Mouse (Mus musculus) heart, embryonic 10.5 days (tissue): ENCODE results near the gene Fzd7. TPM values are rescaled to one million over a fixed set of nuclear protein-coding genes. Genes with fewer than 3 reads are reported as not detected.
A peak's percentile ranks its signal among the peaks of the same experiment; 100 is the strongest.

Experiments
- DNase-seq: peaks from one replicate; pipeline ENCODE4 v3.0.0-alpha.2; 2017; ENCODE audit warnings: low spot score
- H3K27ac ChIP-seq: fragments of 300-500 bp; sonication (generic); 2 replicates; pipeline ENCODE4 v1.5.1; 2016; ENCODE audit warnings: mild to moderate bottlenecking
- H3K27me3 ChIP-seq: fragments of 300-500 bp; sonication (generic); 2 replicates; pipeline ENCODE4 v1.6.1; 2016; ENCODE audit warnings: mild to moderate bottlenecking; ENCODE audit not compliant: poor library complexity, insufficient read depth, severe bottlenecking
- H3K36me3 ChIP-seq: fragments of 300-500 bp; sonication (generic); 2 replicates; pipeline ENCODE4 v1.6.1; 2016; ENCODE audit warnings: mild to moderate bottlenecking, moderate library complexity
- H3K4me1 ChIP-seq: fragments of 300-500 bp; sonication (generic); 2 replicates; pipeline ENCODE4 v1.6.1; 2016; ENCODE audit warnings: mild to moderate bottlenecking
- H3K4me3 ChIP-seq: fragments of 300-500 bp; sonication (generic); 2 replicates; pipeline ENCODE4 v1.5.1; 2016; ENCODE audit warnings: mild to moderate bottlenecking, moderate library complexity
- H3K9me3 ChIP-seq: fragments of 300-500 bp; sonication (generic); 2 replicates; pipeline ENCODE4 v1.6.1; 2016; ENCODE audit warnings: mild to moderate bottlenecking, moderate library complexity
- WGBS: fragments of 180-500 bp; shearing (Covaris S2); methylation state at CpG from one replicate; pipeline ENCODE4 v1.1.7; 2016; 5-methylcytosine and 5-hydroxymethylcytosine counted together
- polyA plus RNA-seq: library from polyadenylated mRNA; unstranded; fragments of >200 nt; fragmentation: Nextera tagmentation; extraction: Ambion mirVana; gene quantifications from 2 replicates; pipeline ENCODE4 v1.2.1, GENCODE M21; 2016

The Fzd7 gene
- polyA plus RNA-seq, 1 experiment from 2014 or later: 13.0 TPM

DNA sequence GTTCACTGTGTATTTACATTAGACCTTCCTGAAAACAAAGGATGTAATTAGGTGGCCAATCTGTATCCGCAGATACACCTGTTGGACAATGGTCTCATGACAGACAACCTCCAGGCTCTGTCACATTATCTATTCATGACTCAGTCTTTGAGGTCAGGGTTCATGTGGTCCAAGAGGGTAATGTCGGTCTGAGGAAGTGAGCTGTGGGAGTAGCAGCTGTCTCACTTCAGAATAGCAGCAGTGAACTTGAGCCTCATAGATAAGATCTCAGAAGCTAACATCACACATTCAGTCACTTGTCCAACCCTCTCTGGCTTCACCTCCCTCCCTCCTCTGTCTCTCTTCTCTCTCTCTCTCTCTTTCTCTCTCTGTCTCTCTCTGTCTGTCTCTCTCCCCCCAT lies 6.6 kb upstream of the Fzd7 start:
- DNase-seq: no peak
- H3K36me3 ChIP-seq: no peaks in the 10 kb centered on the region
- H3K27me3 ChIP-seq: peaks cover 39% of the 10 kb centered on the region; the same call in 1 of the 2 replicates
- H3K4me3 ChIP-seq: no peak overlapping the region
- H3K9me3 ChIP-seq: no peaks in the 10 kb centered on the region
- no peak overlapping the region for H3K27ac ChIP-seq
- H3K4me1 ChIP-seq: peaks cover 32% of the 10 kb centered on the region
- 22% methylated on average over 2 of the region's 2 CpGs for WGBS

DNA sequence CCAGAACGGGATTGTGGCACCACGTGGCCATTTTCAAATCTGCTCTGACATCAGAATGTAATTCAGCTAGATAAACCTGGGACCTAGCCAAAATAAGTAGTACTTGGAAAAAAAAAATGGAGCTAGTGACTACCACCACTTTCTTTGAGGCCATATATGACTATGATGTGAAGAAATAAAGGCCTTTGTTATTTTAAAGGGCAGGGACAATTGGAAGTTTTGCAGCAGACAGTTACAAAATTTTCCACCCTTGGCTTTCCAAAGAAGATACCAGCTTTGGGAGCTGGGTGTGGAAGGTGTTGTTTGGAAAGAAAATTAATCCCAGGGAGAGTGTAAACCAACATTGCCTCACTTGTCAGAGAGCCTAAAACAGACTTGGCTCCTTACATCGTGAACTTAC lies 3.3 kb upstream of the Fzd7 start:
- H3K27ac ChIP-seq: no peak overlapping the region
- peaks cover 35% of the 10 kb centered on the region for H3K27me3 ChIP-seq
- H3K4me1 ChIP-seq: peaks cover 24% of the 10 kb centered on the region
- DNase-seq: no peak
- no peaks in the 10 kb centered on the region for H3K36me3 ChIP-seq
- WGBS: 69% methylated on average over 3 of the region's 3 CpGs
- no peaks in the 10 kb centered on the region for H3K9me3 ChIP-seq
- no peak overlapping the region for H3K4me3 ChIP-seq

DNA sequence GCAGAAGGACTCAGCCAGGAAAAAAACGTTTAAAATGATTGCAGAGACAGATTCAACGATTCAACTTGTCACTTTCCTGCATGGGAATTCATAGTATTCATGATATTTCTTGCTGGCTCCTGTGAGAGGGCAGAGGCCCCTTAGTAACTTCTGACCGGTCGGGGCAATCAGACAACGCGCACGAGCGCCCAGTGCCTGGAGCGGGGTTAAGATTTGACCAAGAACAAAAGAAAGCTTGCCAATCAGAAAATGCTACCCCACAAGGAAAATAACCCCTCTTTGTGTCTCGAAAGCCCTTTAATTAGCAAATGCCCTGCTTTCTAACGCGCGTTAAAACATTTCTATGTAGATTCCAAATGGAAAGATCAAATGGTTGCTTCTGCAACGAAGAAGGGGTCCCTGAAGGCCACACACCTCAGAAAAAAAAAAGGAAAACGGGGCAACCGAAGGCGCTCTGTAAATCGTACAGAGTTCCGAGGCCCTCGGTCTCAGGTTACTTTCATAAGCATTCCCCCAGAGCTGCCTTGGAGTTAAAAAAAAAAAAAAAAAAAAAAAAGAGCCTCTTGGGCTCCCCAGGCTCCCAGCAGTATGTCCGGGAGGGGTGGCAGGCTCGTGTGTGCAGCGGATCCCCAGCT lies 1.3 kb upstream of the Fzd7 start:
- H3K27ac ChIP-seq: peak overlapping the region; percentile 92
- no peaks in the 10 kb centered on the region for H3K9me3 ChIP-seq
- H3K4me1 ChIP-seq: peaks cover 25% of the 10 kb centered on the region
- H3K4me3 ChIP-seq: peak overlapping the region; percentile 81
- peaks cover 33% of the 10 kb centered on the region for H3K27me3 ChIP-seq
- DNase-seq: no peak
- no peaks in the 10 kb centered on the region for H3K36me3 ChIP-seq
- 2% methylated on average over 23 of the region's 23 CpGs for WGBS

- peak overlapping the region; percentile 81 for H3K4me3 ChIP-seq
- H3K27me3 ChIP-seq: peaks cover 27% of the 10 kb centered on the region
- H3K4me1 ChIP-seq: peaks cover 25% of the 10 kb centered on the region
- no peaks in the 10 kb centered on the region for H3K9me3 ChIP-seq
- no peaks in the 10 kb centered on the region for H3K36me3 ChIP-seq
- H3K27ac ChIP-seq: peak overlapping the region; percentile 92
- DNase-seq: peak; percentile 99
- under 1% methylated on average over 57 of the region's 57 CpGs for WGBS
These were observed 550 bp upstream of the Fzd7 start for GRCm38 (mm10) chr1:59481456-59482291.

- no peaks in the 10 kb centered on the region for H3K9me3 ChIP-seq
- peak overlapping the region; percentile 92 for H3K27ac ChIP-seq
- DNase-seq: no peak
- no peaks in the 10 kb centered on the region for H3K36me3 ChIP-seq
- peak overlapping the region; percentile 81 for H3K4me3 ChIP-seq
- under 1% methylated on average over 88 of the region's 88 CpGs for WGBS
- H3K4me1 ChIP-seq: peaks cover 36% of the 10 kb centered on the region
- H3K27me3 ChIP-seq: peaks cover 20% of the 10 kb centered on the region
These were observed 684 bp downstream of the Fzd7 start for GRCm38 (mm10) chr1:59482696-59483520.

DNA sequence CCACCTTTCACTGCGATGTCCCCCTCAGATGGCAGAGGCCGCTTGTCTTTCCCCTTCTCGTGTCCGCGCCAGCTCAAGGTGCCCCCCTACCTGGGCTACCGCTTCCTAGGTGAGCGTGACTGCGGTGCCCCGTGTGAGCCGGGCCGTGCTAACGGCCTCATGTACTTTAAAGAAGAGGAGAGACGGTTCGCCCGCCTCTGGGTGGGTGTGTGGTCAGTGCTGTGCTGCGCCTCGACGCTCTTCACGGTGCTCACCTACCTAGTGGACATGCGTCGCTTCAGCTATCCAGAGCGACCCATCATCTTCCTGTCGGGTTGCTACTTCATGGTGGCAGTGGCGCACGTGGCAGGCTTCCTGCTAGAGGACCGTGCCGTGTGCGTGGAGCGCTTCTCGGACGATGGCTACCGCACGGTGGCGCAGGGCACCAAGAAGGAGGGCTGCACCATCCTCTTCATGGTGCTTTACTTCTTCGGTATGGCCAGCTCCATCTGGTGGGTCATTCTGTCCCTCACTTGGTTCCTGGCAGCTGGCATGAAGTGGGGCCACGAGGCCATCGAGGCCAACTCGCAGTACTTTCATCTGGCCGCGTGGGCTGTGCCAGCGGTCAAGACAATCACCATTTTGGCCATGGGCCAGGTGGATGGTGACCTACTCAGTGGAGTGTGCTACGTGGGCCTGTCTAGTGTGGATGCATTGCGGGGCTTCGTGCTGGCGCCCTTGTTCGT lies 1.5 kb downstream of the Fzd7 start:
- DNase-seq: peak; percentile 87
- Histone ChIP-seq H3K27ac (peak overlapping the region; percentile 92), H3K27me3 (peaks cover 15% of the 10 kb centered on the region), H3K4me1 (peaks cover 43% of the 10 kb centered on the region), H3K4me3 (peak overlapping the region; percentile 81), H3K9me3 (no peaks in the 10 kb centered on the region), H3K36me3 (no peaks in the 10 kb centered on the region)
- WGBS: under 1% methylated on average over 46 of the region's 46 CpGs

DNA sequence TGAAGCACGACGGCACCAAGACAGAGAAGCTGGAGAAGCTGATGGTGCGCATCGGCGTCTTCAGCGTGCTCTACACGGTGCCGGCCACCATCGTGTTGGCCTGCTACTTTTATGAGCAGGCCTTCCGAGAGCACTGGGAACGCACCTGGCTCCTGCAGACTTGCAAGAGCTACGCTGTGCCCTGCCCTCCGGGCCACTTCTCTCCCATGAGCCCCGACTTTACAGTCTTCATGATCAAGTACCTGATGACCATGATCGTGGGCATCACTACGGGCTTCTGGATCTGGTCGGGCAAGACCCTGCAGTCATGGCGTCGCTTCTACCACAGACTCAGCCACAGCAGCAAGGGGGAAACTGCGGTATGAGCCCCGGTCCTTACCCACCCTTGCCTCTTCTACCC lies 2.1 kb downstream of the Fzd7 start:
- WGBS: 8% methylated on average over 21 of the region's 21 CpGs
- Histone ChIP-seq H3K27ac (peak overlapping the region; percentile 92), H3K36me3 (no peaks in the 10 kb centered on the region), H3K9me3 (no peaks in the 10 kb centered on the region), H3K4me3 (peak overlapping the region; percentile 81), H3K4me1 (peaks cover 49% of the 10 kb centered on the region), H3K27me3 (peaks cover 15% of the 10 kb centered on the region)
- no peak for DNase-seq

DNA sequence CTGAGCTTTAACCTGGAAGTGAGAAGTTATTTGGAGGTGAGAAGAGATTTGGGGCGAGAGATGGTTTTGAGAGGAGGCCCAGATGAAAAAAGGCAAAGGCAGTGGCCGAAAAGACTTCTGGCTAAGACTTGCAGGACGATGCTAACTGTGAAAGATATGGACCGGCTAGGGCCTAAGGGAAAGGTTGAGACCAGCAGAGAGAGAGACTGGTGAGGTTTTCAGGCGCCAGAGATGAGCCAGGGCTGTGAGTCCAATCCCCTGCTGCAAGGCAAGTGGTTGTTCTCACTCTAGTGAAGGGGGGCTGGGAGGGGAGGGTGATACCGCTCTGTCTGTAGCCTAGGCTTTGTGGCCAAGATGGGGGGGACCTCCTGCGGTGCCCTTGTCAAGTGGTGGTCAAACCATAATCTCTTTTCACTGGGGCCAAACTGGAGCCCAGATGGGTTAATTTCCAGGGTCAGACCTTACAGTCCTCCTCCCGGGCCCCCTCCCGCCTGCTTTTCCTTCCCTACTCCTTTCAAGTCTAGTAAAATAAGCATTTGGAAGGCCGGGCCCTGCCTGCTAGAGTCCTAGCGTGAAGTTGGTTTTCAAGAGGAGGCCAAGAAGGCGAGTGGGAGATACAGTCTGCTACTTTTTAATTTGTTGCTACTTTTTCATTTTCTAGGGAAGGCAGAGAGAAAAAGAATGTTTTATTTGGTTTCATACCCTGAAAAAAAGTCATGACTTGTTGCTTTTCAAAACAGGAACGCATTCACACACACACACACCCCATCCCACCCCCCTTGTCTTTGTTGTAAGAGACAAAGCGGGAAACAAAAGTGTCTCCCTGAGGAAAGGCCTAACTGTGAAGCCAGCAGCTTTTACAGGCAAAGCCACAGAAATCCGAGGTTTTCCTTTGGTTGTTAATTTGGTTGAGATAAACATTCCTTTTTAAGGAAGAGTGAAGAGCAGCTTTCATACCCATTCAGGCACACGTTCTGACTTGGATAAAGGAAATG lies 2.9 kb downstream of the Fzd7 start:
- Histone ChIP-seq H3K36me3 (no peaks in the 10 kb centered on the region), H3K27me3 (peaks cover 15% of the 10 kb centered on the region), H3K27ac (peak overlapping the region; percentile 92), H3K4me3 (peak overlapping the region; percentile 81), H3K4me1 (peaks cover 50% of the 10 kb centered on the region), H3K9me3 (no peaks in the 10 kb centered on the region)
- 15% methylated on average over 16 of the region's 16 CpGs for WGBS
- DNase-seq: no peak

DNA sequence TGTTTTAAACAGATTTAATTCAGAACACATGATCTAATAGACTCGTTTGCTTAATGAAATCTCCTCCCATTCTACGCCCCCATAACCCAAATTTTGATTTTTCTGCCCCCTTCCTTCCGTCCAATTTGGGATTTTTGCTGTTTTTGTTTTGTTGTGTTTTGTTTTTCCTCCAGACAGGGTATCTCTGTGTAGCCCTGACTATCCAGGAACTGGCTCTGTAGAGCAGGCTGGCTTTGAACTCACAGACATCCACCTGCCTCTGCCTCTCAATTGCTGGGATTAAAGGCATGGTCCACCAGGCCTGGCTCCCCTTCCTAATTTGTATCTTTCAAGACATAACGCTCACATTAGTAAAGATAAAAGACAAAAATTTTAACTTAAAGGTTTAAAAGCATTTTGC lies 3.6 kb downstream of the Fzd7 start:
- H3K9me3 ChIP-seq: no peaks in the 10 kb centered on the region
- H3K27ac ChIP-seq: 0 out of 2 replicates have a peak overlapping the region, but pooled peaks have one; percentile 92
- no peak for DNase-seq
- H3K4me1 ChIP-seq: peaks cover 50% of the 10 kb centered on the region
- no peaks in the 10 kb centered on the region for H3K36me3 ChIP-seq
- peaks cover 15% of the 10 kb centered on the region for H3K27me3 ChIP-seq
- WGBS: 64% methylated on average over 4 of the region's 4 CpGs
- H3K4me3 ChIP-seq: peak overlapping the region; percentile 81

- 5% methylated on average over 10 of the region's 10 CpGs for WGBS
- Histone ChIP-seq H3K36me3 (no peaks in the 10 kb centered on the region), H3K9me3 (no peaks in the 10 kb centered on the region), H3K27ac (peak overlapping the region; percentile 62), H3K4me3 (peak overlapping the region; percentile 31), H3K4me1 (peaks cover 54% of the 10 kb centered on the region), H3K27me3 (peaks cover 15% of the 10 kb centered on the region)
- DNase-seq: no peak
These were observed 5.4 kb downstream of the Fzd7 start for GRCm38 (mm10) chr1:59487651-59488051.

DNA sequence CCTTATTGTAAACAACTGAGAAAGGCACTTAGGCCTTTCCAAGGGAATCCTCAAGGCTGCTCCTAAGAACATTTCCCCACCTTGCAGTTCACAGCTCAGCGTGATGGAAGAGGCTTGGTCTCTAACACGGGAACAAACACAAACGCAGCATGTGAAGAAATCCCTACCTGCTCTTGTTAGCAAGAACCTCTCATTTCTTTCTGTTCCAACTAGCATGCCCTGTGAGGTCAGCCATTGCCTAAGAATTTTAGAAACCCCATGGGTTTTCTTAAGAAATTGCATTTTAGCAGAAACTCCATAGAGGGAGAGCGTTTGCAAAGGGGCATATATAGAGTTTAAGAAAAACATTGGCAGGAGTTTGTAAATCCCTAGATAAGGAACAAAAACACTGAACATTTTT lies 6.3 kb downstream of the Fzd7 start:
- H3K4me3 ChIP-seq: no peak overlapping the region
- H3K27ac ChIP-seq: no peak overlapping the region
- WGBS: 34% methylated on average over 4 of the region's 4 CpGs
- no peak for DNase-seq
- peaks cover 12% of the 10 kb centered on the region for H3K27me3 ChIP-seq
- no peaks in the 10 kb centered on the region for H3K36me3 ChIP-seq
- no peaks in the 10 kb centered on the region for H3K9me3 ChIP-seq
- peaks cover 45% of the 10 kb centered on the region for H3K4me1 ChIP-seq
